Mouse (Mus musculus) MEL (cell line): ENCODE results near the gene Gmpr2.

Source experiments
- CTCF ChIP-seq, 3 experiments: IDR thresholded peaks in 2 of 3; conservative IDR thresholded peaks in 1 of 3; 2 replicates each; pipeline ENCODE4 v1.5.1; 2011 to 2012; ENCODE audit warnings: low read length in 3 of 3, low read depth in 2 of 3, mild to moderate bottlenecking in 2 of 3, improper control_type of control experiment in 1 of 3, inconsistent platforms in 1 of 3, mixed read lengths in 1 of 3, moderate library complexity in 1 of 3; ENCODE audit not compliant: control insufficient read depth in 1 of 3, insufficient read depth in 1 of 3, poor library complexity in 1 of 3, severe bottlenecking in 1 of 3
- GATA1 ChIP-seq: IDR thresholded peaks from 2 replicates; pipeline ENCODE4 v1.6.1; 2011; ENCODE audit warnings: low read depth, low read length, improper control_type of control experiment
- MYB ChIP-seq: IDR thresholded peaks from 2 replicates; pipeline ENCODE4 v1.6.1; 2011; ENCODE audit warnings: mild to moderate bottlenecking, low read depth, low read length, improper control_type of control experiment

DNA sequence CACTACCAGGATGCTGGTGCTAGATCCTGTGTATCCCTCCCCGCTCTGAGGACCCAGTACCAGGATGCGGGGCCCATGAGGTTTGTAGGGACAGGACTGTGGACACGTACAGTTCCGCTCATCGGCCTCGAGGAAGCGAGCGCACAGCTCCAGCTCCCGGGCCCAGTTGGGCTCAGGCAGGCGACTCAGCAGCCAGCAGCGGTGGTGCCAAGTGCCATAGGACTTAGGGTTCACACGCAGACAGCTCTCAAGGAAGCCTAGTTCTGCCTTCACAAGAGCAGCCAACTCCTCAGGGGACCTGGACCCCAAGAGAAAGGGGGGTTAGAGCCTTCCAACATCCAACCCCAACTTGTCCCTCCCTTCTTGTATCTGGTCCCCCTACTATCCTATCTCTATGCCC, 48.9 kb downstream of the Gmpr2 start:
- TF ChIP-seq GATA1: no peak
- no peak for TF ChIP-seq CTCF (IDR thresholded peaks at IDR 0.05 in 2 of 3, conservative IDR thresholded peaks at IDR 0.05 in 1 of 3; ENCODE audit: control insufficient read depth in 1 of 3, insufficient read depth in 1 of 3, low read depth in 2 of 3, low read length in 3 of 3, poor library complexity in 1 of 3, severe bottlenecking in 1 of 3)
- no peak for TF ChIP-seq MYB
